Comparison of ENCODE assay signal across 25 mouse cellular contexts in the genomic region with DNA sequence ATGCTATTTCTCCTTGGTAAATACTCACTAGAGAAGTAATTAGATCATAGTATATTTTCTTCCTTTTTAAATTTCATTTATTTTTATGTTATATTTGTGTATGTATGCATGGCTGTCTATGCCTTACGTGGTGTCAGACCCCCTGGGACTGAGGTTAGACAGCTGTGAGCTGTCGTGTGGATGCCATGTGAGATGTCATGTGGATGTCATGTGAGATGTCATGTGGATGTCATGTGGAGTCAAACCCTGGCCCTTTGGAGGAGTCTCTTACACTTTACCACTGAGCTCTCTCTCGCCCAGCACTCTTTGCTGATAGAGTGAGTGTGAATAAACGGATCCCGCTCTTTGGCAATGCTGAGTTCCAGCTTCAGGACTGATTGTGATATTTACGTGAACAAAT.
"Had no signal": no experiment of that assay in that cellular context is flagged by ENCODE, and none has a peak within 500 bp of the region (broad histone marks: within the 10 kb centered on the region; RNA-seq: fewer than 3 reads in every experiment).

No protein-coding gene starts in this region.

- H3K9me3 ChIP-seq: heart, embryonic 10.5 days; heart, embryonic 12.5 days; hindbrain, embryonic 13.5 days; hindbrain, embryonic 15.5 days; kidney, embryonic 15.5 days; limb, embryonic 13.5 days; limb, embryonic 15.5 days; liver, embryonic 13.5 days had no signal

- DNase-seq: gastrocnemius, postnatal 14 days; gastrocnemius, postnatal 36 days; heart, adult 18-20 months; heart, postnatal 10 days; heart, postnatal 36 days; kidney, adult 11 months; kidney, adult 2 months; kidney, adult 9 months; kidney, postnatal 14 days; kidney, postnatal 36 days; layer of hippocampus, adult 9-11 months; layer of hippocampus, postnatal 36 days; left cerebral cortex, postnatal 4 days; liver, embryonic 13.5 days had no signal

- H3K4me2 ChIP-seq: heart, embryonic 12.5 days; hindbrain, embryonic 13.5 days; hindbrain, embryonic 15.5 days; kidney, embryonic 15.5 days; limb, embryonic 13.5 days; limb, embryonic 15.5 days; liver, embryonic 11.5 days; liver, embryonic 13.5 days had no signal

- ATAC-seq: hindbrain, postnatal 0 days; intestine, embryonic 16.5 days had no signal

- H3K9ac ChIP-seq: heart, embryonic 12.5 days; hindbrain, embryonic 13.5 days; hindbrain, embryonic 15.5 days; kidney, embryonic 15.5 days; limb, embryonic 13.5 days; limb, embryonic 15.5 days; liver, embryonic 13.5 days had no signal

- H3K4me1 ChIP-seq: heart, embryonic 10.5 days; heart, embryonic 12.5 days; hindbrain, embryonic 13.5 days; hindbrain, embryonic 15.5 days; kidney, embryonic 15.5 days; limb, embryonic 13.5 days; limb, embryonic 15.5 days; liver, embryonic 13.5 days had no signal

- H3K27ac ChIP-seq: heart, embryonic 10.5 days; hindbrain, embryonic 13.5 days; hindbrain, embryonic 15.5 days; hindbrain, postnatal 0 days; kidney, embryonic 15.5 days; kidney, postnatal 0 days; limb, embryonic 13.5 days; limb, embryonic 15.5 days; liver, embryonic 13.5 days had no signal

- H3K4me3 ChIP-seq: heart, embryonic 10.5 days; heart, embryonic 12.5 days; hindbrain, embryonic 13.5 days; hindbrain, embryonic 15.5 days; kidney, embryonic 15.5 days; limb, embryonic 13.5 days; limb, embryonic 15.5 days; liver, embryonic 13.5 days had no signal

- H3K27me3 ChIP-seq: heart, embryonic 12.5 days; hindbrain, embryonic 13.5 days; hindbrain, embryonic 15.5 days; kidney, embryonic 15.5 days; limb, embryonic 13.5 days; limb, embryonic 15.5 days; liver, embryonic 13.5 days had no signal
